Comparison of ENCODE assay signal across 24 mouse cellular contexts in genomic region chr5:142001131-142001530, GRCm38 (mm10).
DNase-seq lines count a peak whose midpoint lies in the region; ATAC-seq and TF ChIP-seq lines count a peak whose summit lies in the region.
"Had no signal": no experiment of that assay in that cellular context is flagged by ENCODE, and none has a peak within 500 bp of the region (broad histone marks: within the 10 kb centered on the region; RNA-seq: fewer than 3 reads in every experiment).

No protein-coding gene starts in this region.

- H3K4me2 ChIP-seq in intestine, embryonic 14.5 days (ENCODE audit: low read length), result no peak overlapping the region
- no peak overlapping the region for H3K4me2 ChIP-seq in intestine, postnatal 0 days (replicated peaks; ENCODE audit: low read depth)
- no peak overlapping the region for H3K4me2 ChIP-seq in liver, embryonic 11.5 days
- H3K4me2 ChIP-seq: embryonic facial prominence, embryonic 15.5 days; limb, embryonic 12.5 days; liver, embryonic 12.5 days; midbrain, embryonic 13.5 days; neural tube, embryonic 12.5 days had no signal

- TF ChIP-seq CTCF in intestine, postnatal 0 days (IDR thresholded peaks at IDR 0.05; ENCODE audit: low read depth), result no peak

- 0 out of 2 replicates have a peak overlapping the region, but pooled peaks have one; percentile 33 for H3K27ac ChIP-seq in intestine, embryonic 14.5 days (ENCODE audit: low read depth)
- H3K27ac ChIP-seq in intestine, postnatal 0 days (ENCODE audit: low read depth, low read length), result no peak overlapping the region
- no peak overlapping the region for H3K27ac ChIP-seq in liver, embryonic 11.5 days (ENCODE audit: low read depth, low read length)
- H3K27ac ChIP-seq: embryonic facial prominence, embryonic 15.5 days; heart, embryonic 10.5 days; kidney, postnatal 0 days; layer of hippocampus, adult 2 months; liver, embryonic 12.5 days; midbrain, embryonic 13.5 days; neural tube, embryonic 12.5 days had no signal

- H3K4me3 ChIP-seq in intestine, embryonic 14.5 days (ENCODE audit: low read depth, low read length), result no peak overlapping the region
- H3K4me3 ChIP-seq in intestine, postnatal 0 days (ENCODE audit: low read depth, low read length), result no peak overlapping the region
- no peak overlapping the region for H3K4me3 ChIP-seq in liver, embryonic 11.5 days (ENCODE audit: low read depth, low read length)
- H3K4me3 ChIP-seq: embryonic facial prominence, embryonic 15.5 days; heart, embryonic 10.5 days; layer of hippocampus, adult 2 months; limb, embryonic 12.5 days; liver, embryonic 12.5 days; midbrain, embryonic 13.5 days; neural tube, embryonic 12.5 days had no signal

- H3K9ac ChIP-seq in intestine, embryonic 14.5 days (ENCODE audit: low read length), result no peak overlapping the region
- no peak overlapping the region for H3K9ac ChIP-seq in intestine, postnatal 0 days (ENCODE audit: low read depth, low read length)
- no peak overlapping the region for H3K9ac ChIP-seq in liver, embryonic 11.5 days (ENCODE audit: low read depth, low read length)
- H3K9ac ChIP-seq: embryonic facial prominence, embryonic 15.5 days; limb, embryonic 12.5 days; liver, embryonic 12.5 days; midbrain, embryonic 13.5 days; neural tube, embryonic 12.5 days had no signal

- DNase-seq in intestine, embryonic 14.5 days (ENCODE audit: low spot score), result no peak
- DNase-seq in retina, postnatal 1 day, result peak; percentile 33
- DNase-seq in retina, embryonic 14.5 days (ENCODE audit: low spot score), result no peak
- DNase-seq in adrenal gland, postnatal 14 days, result peak; percentile 91
- no peak for DNase-seq in natural killer cell, adult 2 months (ENCODE audit: low spot score in 2 of 2)
- no peak for DNase-seq in liver, embryonic 11.5 days (ENCODE audit: low spot score)
- DNase-seq: cerebellum, adult 2 months; cerebellum, postnatal 36 days; gastrocnemius, postnatal 10 days; kidney, adult 18-20 months; lung, adult 18-20 months; lung, postnatal 14 days; right cerebral cortex, postnatal 14 days had no signal

- peaks cover 7% of the 10 kb centered on the region; the same call in 1 of the 2 replicates for H3K36me3 ChIP-seq in intestine, embryonic 14.5 days (ENCODE audit: control insufficient read depth, insufficient read depth, low read length)
- no peaks in the 10 kb centered on the region for H3K36me3 ChIP-seq in intestine, postnatal 0 days (ENCODE audit: control insufficient read depth, insufficient read depth)
- no peaks in the 10 kb centered on the region for H3K36me3 ChIP-seq in liver, embryonic 11.5 days (ENCODE audit: control insufficient read depth, insufficient read depth, low read length)
- H3K36me3 ChIP-seq: embryonic facial prominence, embryonic 15.5 days; limb, embryonic 12.5 days; midbrain, embryonic 13.5 days; neural tube, embryonic 12.5 days had no signal

- peaks cover 2% of the 10 kb centered on the region; the same call in 1 of the 2 replicates for H3K4me1 ChIP-seq in intestine, embryonic 14.5 days (replicated peaks; ENCODE audit: control insufficient read depth, insufficient read depth, low read length)
- H3K4me1 ChIP-seq in intestine, postnatal 0 days (replicated peaks; ENCODE audit: control insufficient read depth, insufficient read depth, low read length), result no peaks in the 10 kb centered on the region
- no peaks in the 10 kb centered on the region for H3K4me1 ChIP-seq in liver, embryonic 11.5 days (replicated peaks; ENCODE audit: control insufficient read depth, insufficient read depth, low read length)
- H3K4me1 ChIP-seq: embryonic facial prominence, embryonic 15.5 days; limb, embryonic 12.5 days; liver, embryonic 12.5 days; midbrain, embryonic 13.5 days; neural tube, embryonic 12.5 days had no signal

- no peaks in the 10 kb centered on the region for H3K27me3 ChIP-seq in intestine, embryonic 14.5 days (replicated peaks; ENCODE audit: control insufficient read depth, insufficient read depth, low read length)
- no peaks in the 10 kb centered on the region for H3K27me3 ChIP-seq in intestine, postnatal 0 days (replicated peaks; ENCODE audit: control insufficient read depth, insufficient read depth, low read length)
- H3K27me3 ChIP-seq in liver, embryonic 11.5 days (replicated peaks; ENCODE audit: control insufficient read depth, insufficient read depth, low read length), result no peaks in the 10 kb centered on the region
- H3K27me3 ChIP-seq: embryonic facial prominence, embryonic 15.5 days; limb, embryonic 12.5 days; liver, embryonic 12.5 days; midbrain, embryonic 13.5 days; neural tube, embryonic 12.5 days; Patski had no signal

- no peak for ATAC-seq in intestine, embryonic 14.5 days (replicated peaks; ENCODE audit: low FRiP score, low TSS enrichment, low read depth)
- ATAC-seq in intestine, postnatal 0 days, result no peak
- ATAC-seq in liver, embryonic 11.5 days (replicated peaks; ENCODE audit: low FRiP score), result no peak
- ATAC-seq: forebrain, embryonic 14.5 days; liver, embryonic 12.5 days; midbrain, embryonic 13.5 days; Patski had no signal

- WGBS in intestine, embryonic 14.5 days, result 45% methylated on average over 6 of the region's 6 CpGs
- 58% methylated on average over 6 of the region's 6 CpGs for WGBS in intestine, postnatal 0 days
- WGBS in liver, embryonic 11.5 days, result 58% methylated on average over 6 of the region's 6 CpGs

- H3K9me3 ChIP-seq in intestine, embryonic 14.5 days (ENCODE audit: control insufficient read depth, low read length), result 0 out of 2 replicates have a peak, but pooled peaks cover 8% of the 10 kb centered on the region
- no peaks in the 10 kb centered on the region for H3K9me3 ChIP-seq in intestine, postnatal 0 days (ENCODE audit: control insufficient read depth)
- H3K9me3 ChIP-seq in liver, embryonic 11.5 days (ENCODE audit: control insufficient read depth, low read length), result no peaks in the 10 kb centered on the region
- H3K9me3 ChIP-seq: embryonic facial prominence, embryonic 15.5 days; heart, embryonic 10.5 days; midbrain, embryonic 13.5 days; neural tube, embryonic 12.5 days had no signal

Comparison
In these comparisons a context has a peak if more than half of its experiments do, and no peak if none do; other contexts are left out.
1. DNase-seq: peak in retina, postnatal 1 day (single experiment) and adrenal gland, postnatal 14 days (single experiment); none in intestine, embryonic 14.5 days (single experiment), retina, embryonic 14.5 days (single experiment), natural killer cell, adult 2 months (0 of 2) and liver, embryonic 11.5 days (single experiment).